Mouse (Mus musculus) heart, embryonic 15.5 days (tissue): Measurements from ENCODE around the gene Arid5b. TPM values are rescaled to one million over a fixed set of nuclear protein-coding genes. Genes with fewer than 3 reads are reported as not detected.

Experiments
- ATAC-seq: fragments of 200-750 bp; cut with Nextera tagmentation; replicated peaks from 2 replicates; pipeline ENCODE4 v1.8.0; 2017; ENCODE audit warnings: low read depth, moderate TSS enrichment; ENCODE audit not compliant: insufficient number of reproducible peaks, insufficient read depth, low FRiP score
- H3K27ac ChIP-seq: fragments of 300-500 bp; sonication (generic); 2 replicates; pipeline ENCODE4 v1.5.1; 2015; ENCODE audit warnings: mild to moderate bottlenecking, inconsistent platforms
- H3K27me3 ChIP-seq: fragments of 300-500 bp; sonication (generic); 2 replicates; pipeline ENCODE4 v1.6.1; 2015; ENCODE audit warnings: inconsistent platforms
- H3K36me3 ChIP-seq: fragments of 300-500 bp; sonication (generic); 2 replicates; pipeline ENCODE4 v1.6.1; 2015; ENCODE audit warnings: mild to moderate bottlenecking, inconsistent platforms
- H3K4me1 ChIP-seq: fragments of 300-500 bp; sonication (generic); replicated peaks from 2 replicates; pipeline ENCODE4 v1.6.1; 2015; ENCODE audit warnings: inconsistent platforms
- H3K4me2 ChIP-seq: fragments of 300-500 bp; sonication (generic); 2 replicates; pipeline ENCODE4 v1.6.1; 2015; ENCODE audit warnings: inconsistent platforms, mild to moderate bottlenecking, moderate library complexity
- H3K4me3 ChIP-seq: fragments of 300-500 bp; sonication (generic); 2 replicates; pipeline ENCODE4 v1.5.1; 2015; ENCODE audit warnings: mild to moderate bottlenecking, inconsistent platforms
- H3K9ac ChIP-seq: fragments of 300-500 bp; sonication (generic); 2 replicates; pipeline ENCODE4 v1.6.1; 2015; ENCODE audit warnings: mild to moderate bottlenecking, inconsistent platforms
- H3K9me3 ChIP-seq: fragments of 300-500 bp; sonication (generic); replicated peaks from 2 replicates; pipeline ENCODE4 v1.6.1; 2016; ENCODE audit warnings: inconsistent platforms
- WGBS: fragments of 180-500 bp; shearing (Covaris S2); methylation state at CpG from one replicate; pipeline ENCODE4 v1.1.7; 2015; ENCODE audit warnings: mixed read lengths; 5-methylcytosine and 5-hydroxymethylcytosine counted together
- polyA plus RNA-seq: library from polyadenylated mRNA; unstranded; fragments of >200 nt; fragmentation: Nextera tagmentation; extraction: Ambion mirVana; gene quantifications from 2 replicates; pipeline ENCODE4 v1.2.1, GENCODE M21; 2015

The Arid5b gene
- 21.5 and 22.7 TPM in 2 replicates for polyA plus RNA-seq

- WGBS, result under 1% methylated on average over 24 of the region's 24 CpGs
- peaks cover 26% of the 10 kb centered on the region for H3K4me1 ChIP-seq
- ATAC-seq, result no peak
- no peaks in the 10 kb centered on the region for H3K9me3 ChIP-seq
- H3K36me3 ChIP-seq, result no peaks in the 10 kb centered on the region
- H3K27ac ChIP-seq, result peak within 1 kb of the TSS; percentile 95
- H3K9ac ChIP-seq, result peak within 1 kb of the TSS; percentile 77
- H3K4me2 ChIP-seq, result peak within 1 kb of the TSS; percentile 76
- H3K4me3 ChIP-seq, result peak within 1 kb of the TSS; percentile 66
- H3K27me3 ChIP-seq, result no peaks in the 10 kb centered on the region
Measured at GRCm38 (mm10) chr10:68278632-68279361, at the start of gene Arid5b. Arid5b (minus strand) TSS chr10:68278740.

- no peak overlapping the region for H3K4me3 ChIP-seq
- WGBS, result 75% methylated on average over 6 of the region's 6 CpGs
- no peak overlapping the region for H3K4me2 ChIP-seq
- no peak overlapping the region for H3K9ac ChIP-seq
- no peak overlapping the region for H3K27ac ChIP-seq
- no peaks in the 10 kb centered on the region for H3K4me1 ChIP-seq
- no peak for ATAC-seq
- H3K9me3 ChIP-seq, result no peaks in the 10 kb centered on the region
- no peaks in the 10 kb centered on the region for H3K27me3 ChIP-seq
- no peaks in the 10 kb centered on the region for H3K36me3 ChIP-seq
Measured at GRCm38 (mm10) chr10:68325378-68325777, 46.8 kb upstream of the Arid5b start.

- H3K9ac ChIP-seq, result no peak overlapping the region
- no peaks in the 10 kb centered on the region for H3K9me3 ChIP-seq
- ATAC-seq, result no peak
- no peak overlapping the region for H3K27ac ChIP-seq
- H3K27me3 ChIP-seq, result no peaks in the 10 kb centered on the region
- H3K4me3 ChIP-seq, result no peak overlapping the region
- H3K4me1 ChIP-seq, result peaks cover 8% of the 10 kb centered on the region
- no peaks in the 10 kb centered on the region for H3K36me3 ChIP-seq
- no peak overlapping the region for H3K4me2 ChIP-seq
- 81% methylated on average over 11 of the region's 11 CpGs for WGBS
Measured at GRCm38 (mm10) chr10:68324061-68324460, 45.5 kb upstream of the Arid5b start.

- no peaks in the 10 kb centered on the region for H3K9me3 ChIP-seq
- 64% methylated on average over 3 of the region's 3 CpGs for WGBS
- no peak overlapping the region for H3K27ac ChIP-seq
- no peaks in the 10 kb centered on the region for H3K36me3 ChIP-seq
- H3K4me3 ChIP-seq, result no peak overlapping the region
- no peak for ATAC-seq
- H3K27me3 ChIP-seq, result no peaks in the 10 kb centered on the region
- no peak overlapping the region for H3K4me2 ChIP-seq
- H3K9ac ChIP-seq, result no peak overlapping the region
- H3K4me1 ChIP-seq, result peaks cover 16% of the 10 kb centered on the region
Measured at GRCm38 (mm10) chr10:68323167-68323566, 44.6 kb upstream of the Arid5b start.

- Histone ChIP-seq H3K36me3 (no peaks in the 10 kb centered on the region), H3K4me1 (peaks cover 17% of the 10 kb centered on the region), H3K4me2 (no peak overlapping the region), H3K27ac (no peak overlapping the region), H3K27me3 (no peaks in the 10 kb centered on the region), H3K9me3 (no peaks in the 10 kb centered on the region), H3K4me3 (no peak overlapping the region), H3K9ac (no peak overlapping the region)
- no peak for ATAC-seq
- 77% methylated on average over 4 of the region's 4 CpGs for WGBS
Measured at GRCm38 (mm10) chr10:68320986-68321385, 42.4 kb upstream of the Arid5b start.

GRCm38 (mm10) chr10:68320496-68320895, 42.0 kb upstream of the Arid5b start:
- ATAC-seq, result no peak
- peaks cover 17% of the 10 kb centered on the region for H3K4me1 ChIP-seq
- H3K27ac ChIP-seq, result no peak overlapping the region
- no peak overlapping the region for H3K4me3 ChIP-seq
- no peaks in the 10 kb centered on the region for H3K36me3 ChIP-seq
- no peak overlapping the region for H3K4me2 ChIP-seq
- WGBS, result 94% methylated on average over 5 of the region's 5 CpGs
- no peak overlapping the region for H3K9ac ChIP-seq
- no peaks in the 10 kb centered on the region for H3K27me3 ChIP-seq
- H3K9me3 ChIP-seq, result no peaks in the 10 kb centered on the region

GRCm38 (mm10) chr10:68319438-68319837, 40.9 kb upstream of the Arid5b start:
- Histone ChIP-seq H3K9me3 (no peaks in the 10 kb centered on the region), H3K27me3 (no peaks in the 10 kb centered on the region), H3K9ac (no peak overlapping the region), H3K4me3 (no peak overlapping the region), H3K36me3 (no peaks in the 10 kb centered on the region), H3K27ac (peak overlapping the region; percentile 84), H3K4me1 (peaks cover 17% of the 10 kb centered on the region), H3K4me2 (no peak overlapping the region)
- 30% methylated on average over 6 of the region's 6 CpGs for WGBS
- 0 out of 2 replicates have a peak, but pooled peaks have one; percentile 55 for ATAC-seq

- Histone ChIP-seq H3K36me3 (no peaks in the 10 kb centered on the region), H3K4me3 (no peak overlapping the region), H3K27me3 (no peaks in the 10 kb centered on the region), H3K4me2 (0 out of 2 replicates have a peak overlapping the region, but pooled peaks have one; percentile 9), H3K9me3 (no peaks in the 10 kb centered on the region), H3K27ac (peak overlapping the region; percentile 84), H3K4me1 (peaks cover 17% of the 10 kb centered on the region), H3K9ac (0 out of 2 replicates have a peak overlapping the region, but pooled peaks have one; percentile 24)
- 25% methylated on average over 6 of the region's 6 CpGs for WGBS
- ATAC-seq, result 0 out of 2 replicates have a peak, but pooled peaks have one; percentile 14
Measured at GRCm38 (mm10) chr10:68318438-68318979, 40.0 kb upstream of the Arid5b start.

GRCm38 (mm10) chr10:68312734-68313133, 34.2 kb upstream of the Arid5b start:
- H3K27ac ChIP-seq, result no peak overlapping the region
- H3K4me2 ChIP-seq, result no peak overlapping the region
- no peak overlapping the region for H3K9ac ChIP-seq
- no peaks in the 10 kb centered on the region for H3K36me3 ChIP-seq
- no peaks in the 10 kb centered on the region for H3K27me3 ChIP-seq
- no peaks in the 10 kb centered on the region for H3K4me1 ChIP-seq
- WGBS, result 62% methylated on average over 8 of the region's 8 CpGs
- no peak overlapping the region for H3K4me3 ChIP-seq
- no peak for ATAC-seq
- no peaks in the 10 kb centered on the region for H3K9me3 ChIP-seq

GRCm38 (mm10) chr10:68301013-68301412, 22.5 kb upstream of the Arid5b start:
- WGBS, result 70% methylated on average over 7 of the region's 7 CpGs
- Histone ChIP-seq H3K9ac (no peak overlapping the region), H3K27me3 (no peaks in the 10 kb centered on the region), H3K4me2 (no peak overlapping the region), H3K9me3 (no peaks in the 10 kb centered on the region), H3K4me3 (no peak overlapping the region), H3K27ac (no peak overlapping the region), H3K36me3 (no peaks in the 10 kb centered on the region), H3K4me1 (peaks cover 4% of the 10 kb centered on the region)
- ATAC-seq, result no peak

GRCm38 (mm10) chr10:68289465-68289864, 10.9 kb upstream of the Arid5b start:
- WGBS, result 70% methylated on average over 4 of the region's 4 CpGs
- Histone ChIP-seq H3K27me3 (no peaks in the 10 kb centered on the region), H3K4me3 (no peak overlapping the region), H3K36me3 (no peaks in the 10 kb centered on the region), H3K27ac (no peak overlapping the region), H3K9me3 (0 out of 2 replicates have a peak, but pooled peaks cover 2% of the 10 kb centered on the region), H3K9ac (no peak overlapping the region), H3K4me1 (no peaks in the 10 kb centered on the region), H3K4me2 (no peak overlapping the region)
- ATAC-seq, result no peak
